Mouse (Mus musculus) liver, embryonic 14.5 days (tissue): Measurements from ENCODE around the gene Cc2d2b. TPM values are rescaled to one million over a fixed set of nuclear protein-coding genes. Genes with fewer than 3 reads are reported as not detected.
A peak's percentile ranks its signal among the peaks of the same experiment; 100 is the strongest.

ENCODE experiments used
- ATAC-seq: fragments of 200-750 bp; cut with Nextera tagmentation; 2 replicates; pipeline ENCODE4 v1.8.0; 2017; ENCODE audit warnings: moderate number of reproducible peaks, mild to moderate bottlenecking, moderate library complexity; ENCODE audit not compliant: insufficient read depth
- DNase-seq, 3 experiments: peaks; one replicate each; pipeline ENCODE4 v3.0.0-alpha.2; 2012 to 2013; ENCODE audit warnings: low read depth in 3 of 3, low spot score in 3 of 3
- H3K27ac ChIP-seq: fragments of 300-500 bp; sonication (generic); 2 replicates; pipeline ENCODE4 v1.5.1; 2014; ENCODE audit warnings: moderate library complexity, mild to moderate bottlenecking, control low read depth, inconsistent platforms
- H3K27me3 ChIP-seq: fragments of 300-500 bp; sonication (generic); 2 replicates; pipeline ENCODE4 v1.6.1; 2014; ENCODE audit warnings: mild to moderate bottlenecking, low read length, moderate library complexity; ENCODE audit not compliant: control insufficient read depth, insufficient read depth
- H3K36me3 ChIP-seq: fragments of 300-500 bp; sonication (generic); replicated peaks from 2 replicates; pipeline ENCODE4 v1.6.1; 2014; ENCODE audit warnings: low read depth; ENCODE audit not compliant: control insufficient read depth, insufficient read depth
- H3K4me1 ChIP-seq, 2 experiments: fragments of 200-500 bp in 1 of 2; fragments of 300-500 bp in 1 of 2; sonication (generic) in 1 of 2; replicated peaks; 2 replicates each; pipeline ENCODE4 v1.6.1; 2012 to 2014; ENCODE audit warnings: antibody characterized with exemption in 1 of 2, inconsistent platforms in 1 of 2, low read length in 1 of 2; ENCODE audit not compliant: control insufficient read depth in 2 of 2, insufficient read depth in 2 of 2
- H3K4me2 ChIP-seq: fragments of 300-500 bp; sonication (generic); 2 replicates; pipeline ENCODE4 v1.6.1; 2014; ENCODE audit warnings: low read depth, mild to moderate bottlenecking, control low read depth, moderate library complexity
- H3K4me3 ChIP-seq, 2 experiments: fragments of 200-500 bp in 1 of 2; fragments of 300-500 bp in 1 of 2; sonication (generic) in 1 of 2; 2 replicates each; pipeline ENCODE4 v1.5.1; 2012 to 2014; ENCODE audit warnings: low read depth in 2 of 2, low read length in 2 of 2, mild to moderate bottlenecking in 2 of 2, control low read depth in 1 of 2, inconsistent platforms in 1 of 2, moderate library complexity in 1 of 2; ENCODE audit not compliant: insufficient read depth in 1 of 2
- H3K9ac ChIP-seq: fragments of 300-500 bp; sonication (generic); replicated peaks from 2 replicates; pipeline ENCODE4 v1.6.1; 2014; ENCODE audit warnings: mild to moderate bottlenecking, control low read depth, moderate library complexity
- H3K9me3 ChIP-seq: fragments of 300-500 bp; sonication (generic); 2 replicates; pipeline ENCODE4 v1.6.1; 2016; ENCODE audit warnings: low read length, mixed read lengths; ENCODE audit not compliant: control insufficient read depth
- CTCF ChIP-seq: IDR thresholded peaks from 2 replicates; pipeline ENCODE4 v1.5.1; 2016; ENCODE audit warnings: antibody characterized with exemption, low read depth, control low read depth
- EP300 ChIP-seq: IDR thresholded peaks from 2 replicates; pipeline ENCODE4 v1.6.1; 2016; ENCODE audit warnings: antibody characterized with exemption, low read depth
- whole genome bisulfite sequencing: fragments of 180-500 bp; shearing (Covaris S2); extraction: QIAGEN DNeasy Blood & Tissue Kit; methylation state at CpG from one replicate; pipeline ENCODE4 v1.1.7; 2014; ENCODE audit not compliant: insufficient replicate concordance; 5-methylcytosine and 5-hydroxymethylcytosine counted together
- polyA plus RNA-seq, 2 experiments: library from polyadenylated mRNA; depleted of rRNA in 1 of 2; stranded (reverse) in 1 of 2; unstranded in 1 of 2; fragments of >200 nt; fragmentation: Nextera tagmentation in 1 of 2; extraction: Ambion mirVana in 1 of 2; gene quantifications; 2 replicates each; pipeline versions ENCODE4 v1.2.1 to v1.2.3; 2012 to 2014

The Cc2d2b gene
- polyA plus RNA-seq, 2 experiments, result 0.38 to 1.1 TPM

DNA sequence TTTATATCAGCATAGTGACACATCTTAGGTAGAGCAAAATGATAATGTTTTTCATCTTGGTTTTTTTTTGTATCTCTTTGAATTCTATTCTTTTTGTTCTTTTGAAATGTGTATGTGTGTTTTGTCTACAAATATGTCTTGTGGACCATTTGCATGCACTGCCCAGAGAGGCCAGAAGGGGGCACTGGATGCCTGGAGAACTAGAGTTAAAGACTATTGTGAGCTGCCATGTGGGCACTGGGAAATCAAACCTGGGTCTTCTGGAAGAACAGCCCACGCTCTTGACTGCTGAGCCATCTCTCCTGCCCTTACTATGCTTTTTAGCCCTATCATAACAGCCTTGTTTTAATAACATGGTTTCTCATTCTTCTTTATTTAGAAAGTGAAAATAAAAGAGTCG lies 5.8 kb downstream of the Cc2d2b start:
- peak; percentile 85 for TF ChIP-seq CTCF
- no peak for TF ChIP-seq EP300

DNA sequence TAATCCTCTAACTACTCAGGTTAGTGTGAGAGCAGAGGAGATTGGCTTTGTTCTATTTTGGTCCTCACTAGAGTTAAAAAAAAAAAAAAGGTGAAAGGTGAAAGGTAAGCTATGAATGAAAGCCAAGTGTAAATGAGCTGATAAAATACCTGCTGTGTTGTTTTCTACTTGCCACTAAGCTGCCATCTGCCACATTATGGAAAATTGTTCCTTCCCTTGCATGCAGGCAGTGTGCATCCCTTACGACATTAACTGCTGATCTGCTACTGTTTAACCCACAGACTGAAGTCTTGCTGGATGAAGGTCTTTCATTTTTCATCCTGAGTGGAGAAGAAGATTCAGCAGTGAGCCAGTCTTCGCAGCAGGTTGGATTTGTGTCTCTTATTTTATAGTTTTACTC lies 11.5 kb downstream of the Cc2d2b start:
- no peak for TF ChIP-seq CTCF
- no peak for TF ChIP-seq EP300
- Histone ChIP-seq H3K27ac (no peak overlapping the region), H3K27me3 (no peaks in the 10 kb centered on the region), H3K36me3 (no peaks in the 10 kb centered on the region), H3K9ac (no peak overlapping the region), H3K9me3 (no peaks in the 10 kb centered on the region), H3K4me3 (no peak overlapping the region), H3K4me2 (no peak overlapping the region), H3K4me1 (peaks cover 0 to 15% of the 10 kb centered on the region in 2 experiments; a peak in 2 of 4 replicates)
- ATAC-seq (no peak), DNase-seq (no peak)
- 84% methylated on average over 2 of the region's 2 CpGs for WGBS

More for the DNA sequence above, 5.8 kb downstream of the Cc2d2b start:
- no peak overlapping the region for H3K4me3 ChIP-seq
- H3K36me3 ChIP-seq, result no peaks in the 10 kb centered on the region
- no peaks in the 10 kb centered on the region for H3K9me3 ChIP-seq
- WGBS, result 62% methylated on average over 2 of the region's 2 CpGs
- no peak overlapping the region for H3K27ac ChIP-seq
- H3K27me3 ChIP-seq, result no peaks in the 10 kb centered on the region
- ATAC-seq (no peak), DNase-seq (peak; percentile 45 to 58 (median 47))
- H3K4me1 ChIP-seq, result peaks cover 0 to 5% of the 10 kb centered on the region in 2 experiments; a peak in 2 of 4 replicates
- H3K9ac ChIP-seq, result no peak overlapping the region
- no peak overlapping the region for H3K4me2 ChIP-seq

DNA sequence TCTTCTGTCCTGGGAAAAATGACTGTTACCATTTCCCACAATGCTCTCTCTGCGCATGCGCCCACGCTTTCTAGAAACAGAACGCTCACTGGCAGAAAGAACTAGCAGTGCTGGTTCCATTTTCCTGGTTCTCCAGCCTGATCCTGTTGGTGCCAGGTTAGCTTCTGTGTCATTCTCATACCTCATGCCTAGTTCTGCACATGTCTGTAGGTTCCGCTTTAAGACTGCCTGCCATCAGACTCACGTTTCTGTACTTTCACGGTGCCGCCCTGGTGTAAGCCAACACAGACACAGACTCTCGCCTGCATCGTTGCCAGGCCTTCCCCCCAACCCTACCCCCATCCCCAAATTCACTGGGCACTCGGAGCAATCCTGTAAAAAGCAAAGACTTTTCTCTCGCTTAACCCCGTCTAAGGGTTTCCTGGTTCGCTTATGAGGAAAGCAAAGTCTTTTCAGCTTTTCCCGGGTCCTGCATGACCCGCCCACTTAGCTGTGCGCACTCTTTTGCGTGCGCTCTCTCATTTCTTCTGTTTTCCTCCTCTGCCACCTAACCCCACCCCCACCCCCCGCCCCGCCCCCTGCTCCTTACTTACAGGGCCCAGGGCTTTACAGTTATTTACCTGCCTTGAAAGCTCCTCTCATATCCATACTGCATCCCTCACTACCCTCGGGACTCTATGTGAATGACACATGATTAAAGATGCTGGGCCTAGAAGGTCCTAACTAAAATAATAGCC lies 13.6 kb downstream of the Cc2d2b start:
- Histone ChIP-seq H3K9ac (peak overlapping the region; percentile 34), H3K4me2 (peak overlapping the region; percentile 59), H3K27me3 (no peaks in the 10 kb centered on the region), H3K27ac (no peak overlapping the region), H3K36me3 (no peaks in the 10 kb centered on the region), H3K4me3 (peak overlapping the region; percentile 43 to 62), H3K9me3 (no peaks in the 10 kb centered on the region), H3K4me1 (peaks cover 7 to 18% of the 10 kb centered on the region in 2 experiments)
- DNase-seq (no peak), ATAC-seq (peak; percentile 44; the same call in 1 of the 2 replicates)
- TF ChIP-seq EP300, result no peak
- TF ChIP-seq CTCF, result no peak
- WGBS, result 41% methylated on average over 22 of the region's 22 CpGs

DNA sequence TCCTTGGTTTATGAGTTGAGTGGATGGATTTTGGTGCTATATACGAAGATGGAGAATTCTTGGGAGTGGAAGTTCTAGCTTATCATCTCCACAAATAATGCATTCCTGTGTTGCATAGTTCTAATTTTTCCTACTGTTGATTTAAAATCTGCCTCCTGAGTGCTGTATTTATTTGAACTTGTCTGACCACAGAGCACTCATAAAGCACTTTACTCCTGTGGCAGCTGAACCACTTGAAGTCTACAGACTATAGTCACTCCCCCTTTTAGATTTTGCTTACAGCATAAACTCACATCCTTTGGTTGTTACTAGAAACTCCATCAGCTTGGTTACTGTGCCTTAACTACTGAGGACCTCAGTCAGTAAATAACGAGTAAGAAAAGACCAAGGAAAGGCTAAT lies 18.6 kb downstream of the Cc2d2b start:
- Histone ChIP-seq H3K27ac (no peak overlapping the region), H3K4me3 (no peak overlapping the region; a peak in 1 of 4 replicates)

DNA sequence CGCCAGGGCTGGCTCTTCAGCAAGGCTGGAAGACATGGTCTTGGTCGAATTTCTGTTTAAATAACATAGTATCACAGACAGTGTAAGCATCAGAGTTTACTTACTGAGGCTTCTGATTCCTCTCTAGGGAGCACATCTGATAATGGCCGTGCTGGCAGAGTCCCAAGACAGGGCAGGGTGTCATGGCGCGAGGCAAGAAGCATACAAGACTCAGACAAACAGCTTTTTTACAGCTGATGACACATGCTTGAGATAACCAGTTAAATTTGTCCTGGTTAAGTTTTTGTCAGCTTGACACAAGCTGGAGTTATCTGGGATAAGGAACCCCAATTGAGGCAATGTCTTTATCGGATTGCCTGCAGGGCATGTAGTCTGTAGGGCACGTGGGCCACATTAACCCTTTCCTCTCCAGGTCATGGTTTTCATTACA lies 20.8 kb downstream of the Cc2d2b start:
- Histone ChIP-seq H3K9me3 (no peaks in the 10 kb centered on the region), H3K4me1 (peaks cover 17 to 24% of the 10 kb centered on the region in 2 experiments), H3K9ac (peak overlapping the region; percentile 75), H3K4me2 (peak overlapping the region; percentile 71), H3K4me3 (peak overlapping the region; percentile 57 to 66), H3K36me3 (no peaks in the 10 kb centered on the region), H3K27me3 (no peaks in the 10 kb centered on the region), H3K27ac (peak overlapping the region; percentile 91)
- 10% methylated on average over 7 of the region's 7 CpGs for WGBS
- peak; percentile 74 to 82 (median 78) for DNase-seq
- peak; percentile 94 for TF ChIP-seq EP300
- no peak for TF ChIP-seq CTCF
- peak; percentile 96 for ATAC-seq

More for the DNA sequence above, 18.6 kb downstream of the Cc2d2b start:
- no peak for TF ChIP-seq EP300
- Histone ChIP-seq H3K27me3 (no peaks in the 10 kb centered on the region), H3K4me2 (peak overlapping the region; percentile 71), H3K9me3 (no peaks in the 10 kb centered on the region), H3K36me3 (no peaks in the 10 kb centered on the region), H3K4me1 (peaks cover 17 to 21% of the 10 kb centered on the region in 2 experiments), H3K9ac (no peak overlapping the region)
- WGBS, result 74% methylated on average over 2 of the region's 2 CpGs
- DNase-seq, result no peak
- no peak for ATAC-seq
